Mouse (Mus musculus) heart, adult 18-20 months (tissue): Measurements from ENCODE around the gene Sst. TPM values are rescaled to one million over a fixed set of nuclear protein-coding genes. Genes with fewer than 3 reads are reported as not detected.

Experiments
- DNase-seq, 2 experiments: peaks; one replicate each; pipeline ENCODE4 v3.0.0; 2021 to 2022; ENCODE audit warnings: mixed read lengths in 1 of 2
- total RNA-seq, 2 experiments: library from RNA; stranded (reverse); gene quantifications; 2 replicates each; pipeline ENCODE4 v1.2.3; 2021

The Sst gene
- total RNA-seq, 2 experiments from 2014 or later, result not detected

GRCm38 (mm10) chr16:23885098-23885497 lies 5.7 kb downstream of the Sst start:
- DNase-seq, result no peak

- DNase-seq, result no peak
Measured at GRCm38 (mm10) chr16:23855242-23855641, 35.5 kb downstream of the Sst start.

GRCm38 (mm10) chr16:23849720-23850119 lies 41.0 kb downstream of the Sst start:
- DNase-seq, result no peak

GRCm38 (mm10) chr16:23849176-23849575 lies 41.6 kb downstream of the Sst start:
- no peak for DNase-seq

- DNase-seq, result no peak
Measured at GRCm38 (mm10) chr16:23844622-23845021, 46.1 kb downstream of the Sst start.

- DNase-seq, result no peak
Measured at GRCm38 (mm10) chr16:23842609-23843008, 48.1 kb downstream of the Sst start.

Other genes starting within 250 kb of the Sst start
- not detected for gene Rtp2, start 41.4 kb upstream of the Sst start, total RNA-seq
- gene Gm37419, start 97.5 kb upstream of the Sst start, total RNA-seq, result not detected
- 10 to 100 TPM; 21.2 to 24.4 TPM for gene Bcl6, start 97.9 kb upstream of the Sst start, total RNA-seq